Mouse (Mus musculus) limb, embryonic 14.5 days (tissue): ENCODE measurements at regions not wholly inside any gene's neighbourhood (a gene's known extent, or its start where the extent isn't known, plus 50 kb on each side); places are given as distances from the start of the nearest gene placed in this dataset.
A peak's percentile ranks its signal among the peaks of the same experiment; 100 is the strongest.

Source experiments
- ATAC-seq: fragments of 200-750 bp; cut with Nextera tagmentation; 2 replicates; pipeline ENCODE4 v1.8.0; 2017; ENCODE audit warnings: low read depth, moderate number of reproducible peaks, moderate TSS enrichment; ENCODE audit not compliant: low FRiP score
- DNase-seq: peaks from one replicate; pipeline ENCODE4 v3.0.0-alpha.2; 2015; ENCODE audit warnings: low spot score
- H3K27ac ChIP-seq: fragments of 300-500 bp; sonication (generic); replicated peaks from 2 replicates; pipeline ENCODE4 v1.5.1; 2014; ENCODE audit warnings: low read depth, mild to moderate bottlenecking, low read length, moderate library complexity, mixed read lengths
- H3K27me3 ChIP-seq: fragments of 300-500 bp; sonication (generic); 2 replicates; pipeline ENCODE4 v1.6.1; 2014; ENCODE audit warnings: low read length, mixed read lengths; ENCODE audit not compliant: control insufficient read depth, insufficient read depth
- H3K36me3 ChIP-seq: fragments of 300-500 bp; sonication (generic); 2 replicates; pipeline ENCODE4 v1.6.1; 2014; ENCODE audit warnings: mild to moderate bottlenecking, low read length, moderate library complexity, mixed read lengths; ENCODE audit not compliant: control insufficient read depth, insufficient read depth
- H3K4me1 ChIP-seq: fragments of 300-500 bp; sonication (generic); 2 replicates; pipeline ENCODE4 v1.6.1; 2014; ENCODE audit warnings: antibody characterized with exemption, low read length, mixed read lengths; ENCODE audit not compliant: control insufficient read depth, insufficient read depth
- H3K4me2 ChIP-seq: fragments of 300-500 bp; sonication (generic); replicated peaks from 2 replicates; pipeline ENCODE4 v1.6.1; 2014; ENCODE audit warnings: low read depth, mild to moderate bottlenecking, low read length, moderate library complexity; ENCODE audit not compliant: severe bottlenecking
- H3K4me3 ChIP-seq: fragments of 300-500 bp; sonication (generic); replicated peaks from 2 replicates; pipeline ENCODE4 v1.5.1; 2014; ENCODE audit warnings: low read length
- H3K9ac ChIP-seq: fragments of 300-500 bp; sonication (generic); 2 replicates; pipeline ENCODE4 v1.6.1; 2014; ENCODE audit warnings: mild to moderate bottlenecking, low read depth, low read length, moderate library complexity; ENCODE audit not compliant: severe bottlenecking
- H3K9me3 ChIP-seq: fragments of 300-500 bp; sonication (generic); 2 replicates; pipeline ENCODE4 v1.6.1; 2016; ENCODE audit warnings: low read length; ENCODE audit not compliant: control insufficient read depth
- POLR2A ChIP-seq: fragments of 200-500 bp; IDR thresholded peaks from 2 replicates; pipeline ENCODE4 v1.8.0; 2012; ENCODE audit warnings: inconsistent platforms, mild to moderate bottlenecking, moderate library complexity, borderline replicate concordance; ENCODE audit not compliant: insufficient read depth, insufficient read length; ENCODE audit errors: extremely low read depth
- WGBS: fragments of 180-500 bp; shearing (Covaris S2); extraction: QIAGEN DNeasy Blood & Tissue Kit; methylation state at CpG from one replicate; pipeline ENCODE4 v1.1.7; 2014; 5-methylcytosine and 5-hydroxymethylcytosine counted together

DNA sequence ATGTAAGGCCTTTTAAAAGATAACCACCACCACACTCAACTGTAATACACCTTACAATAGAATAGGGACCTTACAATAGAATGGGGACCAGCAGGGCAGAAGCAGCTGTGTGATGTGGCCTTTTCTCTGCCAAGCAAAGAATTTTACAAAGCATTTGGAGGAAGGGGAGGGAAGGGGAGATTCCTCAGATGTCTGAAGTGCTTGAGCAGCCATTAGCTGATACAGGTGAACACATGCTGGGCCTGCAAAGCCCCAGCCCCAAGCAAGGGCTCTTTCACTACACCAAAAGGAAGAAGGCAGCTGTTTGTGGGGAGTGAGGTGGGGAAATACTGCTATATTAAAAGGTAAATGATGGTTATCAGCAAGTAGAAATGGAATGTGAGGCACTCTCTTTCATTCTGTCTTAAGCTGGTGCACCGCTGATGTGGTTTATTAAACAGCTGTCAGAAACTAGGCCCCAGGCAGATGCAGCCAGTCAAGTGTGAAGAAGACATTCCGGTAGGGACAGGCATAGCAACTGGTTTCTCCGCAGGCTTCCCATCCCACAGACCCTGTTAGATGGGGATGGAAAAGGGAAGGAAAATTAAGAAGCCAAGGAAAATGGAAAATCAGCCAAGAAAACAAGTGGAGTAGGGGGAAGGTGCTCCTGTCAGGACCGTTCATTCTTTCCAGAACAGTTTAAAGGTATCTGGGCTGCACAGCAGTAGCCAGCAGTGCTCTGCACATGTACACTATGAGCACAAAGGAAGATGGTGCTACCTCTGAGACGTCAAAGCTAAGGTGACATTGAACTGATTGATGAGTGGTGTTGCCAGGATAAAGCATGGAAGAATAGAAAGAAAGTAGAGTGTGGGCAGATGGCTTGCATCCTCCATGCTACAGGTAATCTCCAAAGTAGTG is 508.6 kb upstream of the Plxna2 start:
- TF ChIP-seq POLR2A, result no peak
- no peaks in the 10 kb centered on the region for H3K9me3 ChIP-seq
- ATAC-seq (no peak), DNase-seq (no peak)
- peaks cover 18% of the 10 kb centered on the region for H3K27me3 ChIP-seq
- H3K36me3 ChIP-seq, result no peaks in the 10 kb centered on the region
- H3K4me3 ChIP-seq, result no peak overlapping the region
- H3K4me2 ChIP-seq, result no peak overlapping the region
- H3K27ac ChIP-seq, result no peak overlapping the region
- no peaks in the 10 kb centered on the region; the same call in 1 of the 2 replicates for H3K4me1 ChIP-seq
- 52% methylated on average over 5 of the region's 5 CpGs for WGBS
- H3K9ac ChIP-seq, result no peak overlapping the region

- peak; percentile 37; the same call in 1 of the 2 replicates for ATAC-seq
- Histone ChIP-seq H3K9ac (no peak overlapping the region), H3K27ac (no peak overlapping the region), H3K27me3 (peaks cover 16% of the 10 kb centered on the region; the same call in 1 of the 2 replicates), H3K4me1 (no peaks in the 10 kb centered on the region; the same call in 1 of the 2 replicates), H3K4me2 (no peak overlapping the region), H3K36me3 (no peaks in the 10 kb centered on the region), H3K4me3 (no peak overlapping the region), H3K9me3 (no peaks in the 10 kb centered on the region)
- peak; percentile 40 for DNase-seq
- 10% methylated on average over 2 of the region's 2 CpGs for WGBS
- no peak for TF ChIP-seq POLR2A
These were observed 509.9 kb upstream of the Plxna2 start for GRCm38 (mm10) chr1:194108132-194108531.

- no peak overlapping the region for H3K4me3 ChIP-seq
- DNase-seq, result no peak
- 74% methylated on average over 3 of the region's 3 CpGs for WGBS
- no peaks in the 10 kb centered on the region for H3K9me3 ChIP-seq
- no peaks in the 10 kb centered on the region; the same call in 1 of the 2 replicates for H3K4me1 ChIP-seq
- no peak for ATAC-seq
- H3K27ac ChIP-seq, result no peak overlapping the region
- no peak overlapping the region for H3K4me2 ChIP-seq
- peaks cover 16% of the 10 kb centered on the region; the same call in 1 of the 2 replicates for H3K27me3 ChIP-seq
- no peaks in the 10 kb centered on the region for H3K36me3 ChIP-seq
- no peak overlapping the region for H3K9ac ChIP-seq
- TF ChIP-seq POLR2A, result no peak
These were observed 510.6 kb upstream of the Plxna2 start for GRCm38 (mm10) chr1:194107271-194107938.

DNA sequence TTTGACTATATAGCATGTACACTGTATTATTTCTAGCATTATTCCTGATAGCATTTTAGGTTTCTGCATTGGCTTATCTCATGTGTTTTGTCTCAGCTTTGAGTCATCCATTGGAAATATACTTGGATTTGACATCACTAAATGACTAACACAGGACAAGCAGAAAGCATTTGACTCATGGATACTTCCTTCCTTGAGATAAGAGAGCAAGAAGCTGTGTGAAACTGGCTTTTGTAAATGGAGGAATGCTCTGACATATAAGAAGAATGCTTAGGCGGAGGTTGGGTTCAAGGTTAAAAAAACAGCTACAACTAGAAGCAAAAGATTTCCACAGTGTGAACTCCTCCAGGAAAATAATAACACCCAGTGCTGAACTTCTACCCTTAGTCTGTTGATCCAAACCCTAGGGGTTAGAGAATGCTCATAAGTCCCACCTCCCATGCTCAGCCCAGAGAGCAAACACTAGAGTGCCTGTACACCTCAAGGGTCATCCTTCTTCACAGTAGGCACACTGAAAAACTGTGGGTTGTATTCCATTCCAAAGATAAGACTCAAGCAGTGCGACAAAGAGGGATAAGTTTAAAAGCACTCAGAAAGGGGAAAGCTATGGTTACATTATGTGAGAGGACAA is 528.0 kb upstream of the Plxna2 start:
- ATAC-seq (no peak), DNase-seq (no peak)
- Histone ChIP-seq H3K9ac (no peak overlapping the region), H3K4me1 (no peaks in the 10 kb centered on the region), H3K9me3 (no peaks in the 10 kb centered on the region), H3K27ac (no peak overlapping the region), H3K4me2 (no peak overlapping the region), H3K4me3 (no peak overlapping the region), H3K27me3 (no peaks in the 10 kb centered on the region), H3K36me3 (no peaks in the 10 kb centered on the region)
- WGBS, result 90% methylated on average over 2 of the region's 2 CpGs
- no peak for TF ChIP-seq POLR2A

- 25% methylated on average over 5 of the region's 5 CpGs for WGBS
- TF ChIP-seq POLR2A, result no peak
- no peak overlapping the region for H3K4me2 ChIP-seq
- no peak overlapping the region for H3K27ac ChIP-seq
- H3K9me3 ChIP-seq, result no peaks in the 10 kb centered on the region
- H3K27me3 ChIP-seq, result no peaks in the 10 kb centered on the region; the same call in 1 of the 2 replicates
- H3K9ac ChIP-seq, result no peak overlapping the region
- DNase-seq (peak; percentile 3), ATAC-seq (peak; percentile 76)
- no peak overlapping the region for H3K4me3 ChIP-seq
- H3K4me1 ChIP-seq, result no peaks in the 10 kb centered on the region
- H3K36me3 ChIP-seq, result no peaks in the 10 kb centered on the region
These were observed 559.5 kb upstream of the Plxna2 start for GRCm38 (mm10) chr1:194058512-194058911.
